Mouse (Mus musculus): ENCODE results near the gene Jmjd1c. TPM values are rescaled to one million over a fixed set of nuclear protein-coding genes. Genes with fewer than 3 reads are reported as not detected.

Gene Jmjd1c
- total RNA-seq, 2 experiments from 2014 or later: 55.9 to 64.7 TPM

- intact Hi-C loops (cut with DNase I): loop anchor here (1.0 kb wide), 1 partner anchor 95 kb away; no protein-coding TSS in a partner anchor
- DNase-seq: peak; percentile 88 to 89
Measured at GRCm38 (mm10) chr10:67285176-67285814, 189.4 kb downstream of the Jmjd1c start, which contains the start of gene Nrbf2. Gene Nrbf2 (minus strand): TSS chr10:67285305.

DNA sequence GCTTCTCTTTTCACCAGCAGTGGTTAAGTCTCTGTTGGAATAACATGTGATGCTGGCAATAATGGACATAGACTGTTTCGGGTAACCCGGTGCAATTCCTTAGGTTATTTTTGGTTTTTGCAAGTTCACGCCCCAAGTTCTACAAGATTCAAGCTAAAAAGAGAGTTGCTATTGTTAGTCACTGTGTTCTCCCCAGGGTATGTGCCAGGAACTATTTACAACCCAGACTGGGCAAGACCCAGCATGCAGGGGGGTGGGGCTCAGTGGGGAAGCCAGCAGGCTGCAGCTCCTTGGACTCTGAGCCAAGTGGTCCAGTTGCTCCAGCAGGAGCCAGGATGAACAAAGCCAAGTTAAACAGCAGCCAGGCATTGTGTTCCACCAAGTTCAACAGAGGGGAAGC, 192.0 kb downstream of the Jmjd1c start:
- peak; percentile 93 to 95 for DNase-seq
- intact Hi-C loops (cut with DNase I): loop anchor here (2.0 kb wide), 1 partner anchor 23 kb away; no protein-coding TSS in a partner anchor

- DNase-seq: no peak
- intact Hi-C loops (cut with DNase I): no loop called here
Measured at GRCm38 (mm10) chr10:67290622-67291021, 194.7 kb downstream of the Jmjd1c start.

DNA sequence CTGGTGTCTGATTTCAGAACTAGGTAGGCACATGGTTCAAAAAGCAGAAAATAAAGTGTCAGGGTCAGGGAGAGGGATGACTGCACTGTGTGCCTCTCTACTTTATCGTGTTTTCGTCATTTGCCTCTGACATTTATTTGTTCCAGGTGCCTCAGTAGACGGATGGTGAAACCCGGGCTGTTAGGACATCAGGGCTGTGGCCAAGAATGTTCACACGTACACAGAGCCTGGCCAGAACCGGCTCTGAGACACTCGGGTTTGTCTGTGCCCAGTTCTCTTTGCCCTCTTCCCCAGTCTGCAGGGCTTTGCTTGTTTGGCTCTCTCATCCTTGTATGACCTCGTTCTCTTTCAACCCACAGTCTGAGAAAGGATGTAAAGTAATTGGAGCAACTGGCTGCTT, 195.2 kb downstream of the Jmjd1c start:
- intact Hi-C loops (cut with DNase I): no loop called here
- no peak for DNase-seq

GRCm38 (mm10) chr10:67295331-67295730, 199.4 kb downstream of the Jmjd1c start:
- no peak for DNase-seq
- intact Hi-C loops (cut with DNase I): no loop called here

GRCm38 (mm10) chr10:67295938-67296466, 200.1 kb downstream of the Jmjd1c start:
- intact Hi-C loops (cut with DNase I): no loop called here
- DNase-seq: no peak

- intact Hi-C loops (cut with DNase I): no loop called here
- DNase-seq: no peak
Measured at GRCm38 (mm10) chr10:67296482-67297152, 200.7 kb downstream of the Jmjd1c start.

- DNase-seq: no peak
- intact Hi-C loops (cut with DNase I): no loop called here
Measured at GRCm38 (mm10) chr10:67297175-67297855, 201.4 kb downstream of the Jmjd1c start.

DNA sequence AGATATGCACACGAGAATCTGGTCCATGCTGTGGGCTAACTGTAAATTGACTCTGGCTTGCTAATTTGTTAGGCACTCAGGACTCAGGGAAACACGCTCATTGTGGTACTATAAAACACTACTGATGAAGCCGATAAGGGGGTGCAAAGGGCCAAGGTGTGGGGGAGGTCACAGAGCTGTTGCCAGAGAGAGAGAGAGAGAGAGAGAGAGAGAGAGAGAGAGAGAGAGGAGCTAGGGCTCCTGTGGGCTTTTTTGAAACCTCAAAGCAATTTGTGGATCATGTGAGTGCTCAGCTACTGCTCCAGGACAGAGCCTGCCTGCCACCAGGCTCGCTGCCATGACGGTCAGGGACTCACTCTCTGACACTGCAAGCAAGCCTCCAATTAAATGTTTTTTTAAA, 202.9 kb downstream of the Jmjd1c start:
- no peak for DNase-seq
- intact Hi-C loops (cut with DNase I): no loop called here

DNA sequence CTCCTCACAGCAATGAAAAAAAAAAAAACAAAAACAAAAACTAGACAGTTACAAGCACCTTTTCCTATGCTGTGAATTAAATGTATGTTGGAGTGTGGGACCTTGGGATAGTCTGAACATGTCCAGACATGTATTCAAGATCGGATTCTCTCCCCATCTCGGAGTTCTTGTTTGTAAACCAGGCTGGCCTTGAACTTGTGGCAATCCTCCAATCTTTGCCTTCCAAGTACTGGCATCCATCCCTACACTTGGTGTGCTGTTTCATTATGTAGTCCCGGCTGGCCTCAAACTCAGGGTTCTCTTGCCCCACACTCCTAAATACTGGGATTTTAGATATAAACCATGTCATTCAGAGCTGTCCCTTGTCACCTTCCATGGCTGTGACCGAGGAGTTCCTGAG, 203.4 kb downstream of the Jmjd1c start:
- intact Hi-C loops (cut with DNase I): no loop called here
- DNase-seq: no peak

DNA sequence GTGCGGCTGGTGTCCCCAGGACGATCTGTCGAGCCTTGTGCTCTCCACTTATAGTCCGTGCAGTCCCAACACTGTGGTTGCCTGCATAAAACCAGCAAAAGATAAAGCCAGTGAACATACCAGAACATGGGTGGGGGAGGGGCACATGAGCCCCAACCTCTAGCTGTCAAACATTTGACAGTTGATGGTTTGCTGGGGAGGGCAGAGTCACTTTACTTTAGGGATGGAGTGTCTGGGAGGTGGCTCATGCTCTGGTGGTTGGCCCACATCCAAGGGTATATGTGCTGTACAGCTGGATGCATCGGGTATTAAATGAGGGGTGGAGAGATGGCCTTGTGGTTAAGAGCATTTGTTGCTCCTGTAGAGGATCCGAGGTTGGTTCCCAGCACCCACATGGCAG, 205.1 kb downstream of the Jmjd1c start:
- no peak for DNase-seq
- intact Hi-C loops (cut with DNase I): no loop called here

DNA sequence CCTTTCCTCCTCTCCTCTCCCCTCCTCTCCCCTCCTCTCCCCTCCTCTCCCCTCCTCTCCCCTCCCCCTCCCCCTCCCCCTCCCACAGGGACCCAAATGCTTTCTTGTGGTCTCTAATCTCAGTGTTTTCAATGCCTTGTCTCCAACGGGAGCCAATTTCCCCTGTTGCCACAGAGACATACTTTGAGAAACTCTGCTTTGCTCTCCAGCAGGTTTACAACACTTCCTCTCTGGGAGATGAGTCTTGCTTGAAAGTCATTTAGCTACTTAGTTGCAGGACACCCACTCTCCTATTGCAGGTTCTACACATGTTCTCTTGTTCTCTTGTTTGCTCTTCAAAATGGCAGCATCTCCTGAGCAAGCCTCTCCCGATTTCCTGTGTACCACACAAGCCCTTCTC, 206.4 kb downstream of the Jmjd1c start:
- DNase-seq: no peak
- intact Hi-C loops (cut with DNase I): no loop called here

Other genes with a start within 250 kb of the Jmjd1c start
- gene Reep3, start 820 bp downstream of the Jmjd1c start, total RNA-seq (2021): 10 to 100 TPM; 41.5 to 41.9 TPM
- gene Nrbf2, start 189.2 kb downstream of the Jmjd1c start, total RNA-seq (2021): 10 to 100 TPM; 10.4 to 10.6 TPM

Measured in heart, postnatal 10 days (tissue).